Mouse (Mus musculus) kidney, embryonic 16.5 days (tissue): ENCODE measurements at regions not wholly inside any gene's neighbourhood (a gene's known extent, or its start where the extent isn't known, plus 50 kb on each side); places are given as distances from the start of the nearest gene placed in this dataset.

Source experiments
- ATAC-seq: fragments of 200-750 bp; cut with Nextera tagmentation; 2 replicates; pipeline ENCODE4 v1.8.0; 2017; ENCODE audit warnings: moderate TSS enrichment; ENCODE audit not compliant: low FRiP score, low TSS enrichment
- H3K27ac ChIP-seq: fragments of 300-500 bp; sonication (generic); 2 replicates; pipeline ENCODE4 v1.5.1; 2014; ENCODE audit warnings: low read length
- H3K27me3 ChIP-seq: fragments of 300-500 bp; sonication (generic); 2 replicates; pipeline ENCODE4 v1.6.1; 2014; ENCODE audit warnings: low read length, control low read depth, mixed read lengths; ENCODE audit not compliant: insufficient read depth
- H3K36me3 ChIP-seq: fragments of 300-500 bp; sonication (generic); 2 replicates; pipeline ENCODE4 v1.6.1; 2014; ENCODE audit warnings: low read length, control low read depth, mixed read lengths; ENCODE audit not compliant: insufficient read depth
- H3K4me1 ChIP-seq: fragments of 300-500 bp; sonication (generic); 2 replicates; pipeline ENCODE4 v1.6.1; 2014; ENCODE audit warnings: low read length, control low read depth, mixed read lengths; ENCODE audit not compliant: insufficient read depth
- H3K4me2 ChIP-seq: fragments of 300-500 bp; sonication (generic); replicated peaks from 2 replicates; pipeline ENCODE4 v1.6.1; 2014; ENCODE audit warnings: low read depth, low read length
- H3K4me3 ChIP-seq: fragments of 300-500 bp; sonication (generic); 2 replicates; pipeline ENCODE4 v1.5.1; 2014; ENCODE audit warnings: mild to moderate bottlenecking, low read length
- H3K9ac ChIP-seq: fragments of 300-500 bp; sonication (generic); replicated peaks from 2 replicates; pipeline ENCODE4 v1.6.1; 2014; ENCODE audit warnings: low read length
- H3K9me3 ChIP-seq: fragments of 300-500 bp; sonication (generic); 2 replicates; pipeline ENCODE4 v1.6.1; 2016; ENCODE audit warnings: low read length, control low read depth
- WGBS: fragments of 180-500 bp; shearing (Covaris S2); extraction: QIAGEN DNeasy Blood & Tissue Kit; methylation state at CpG from one replicate; pipeline ENCODE4 v1.1.7; 2014; 5-methylcytosine and 5-hydroxymethylcytosine counted together

DNA sequence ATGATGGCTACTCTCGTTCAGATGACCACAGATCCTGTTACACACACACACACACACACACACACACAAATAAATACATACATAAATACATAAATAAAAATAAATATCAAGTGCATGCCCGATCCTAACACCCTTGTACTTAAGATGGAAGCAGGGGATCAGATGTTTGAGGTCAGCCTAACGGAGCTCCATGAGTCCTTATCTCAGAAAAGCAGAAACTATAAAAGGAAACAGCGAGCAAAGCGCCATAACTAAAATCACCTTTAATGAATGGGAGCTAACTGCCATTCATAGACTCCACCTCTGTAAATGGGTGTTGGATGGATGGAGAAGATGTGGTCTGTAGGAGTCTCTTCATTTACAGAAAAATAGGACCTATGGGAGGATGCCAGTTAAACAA is 56.8 kb upstream of the Fxr1 start:
- WGBS, result 84% methylated on average over 5 of the region's 5 CpGs
- no peak for ATAC-seq
- no peak overlapping the region for H3K9ac ChIP-seq
- no peaks in the 10 kb centered on the region for H3K27me3 ChIP-seq
- no peak overlapping the region for H3K27ac ChIP-seq
- no peaks in the 10 kb centered on the region for H3K36me3 ChIP-seq
- H3K4me2 ChIP-seq, result no peak overlapping the region
- H3K9me3 ChIP-seq, result no peaks in the 10 kb centered on the region
- no peak overlapping the region for H3K4me3 ChIP-seq
- H3K4me1 ChIP-seq, result no peaks in the 10 kb centered on the region

- no peak for ATAC-seq
- H3K9me3 ChIP-seq, result no peaks in the 10 kb centered on the region
- 79% methylated on average over 8 of the region's 8 CpGs for WGBS
These were observed 52.6 kb upstream of the Fxr1 start for GRCm38 (mm10) chr3:33967184-33967583.

More at GRCm38 (mm10) chr3:33967184-33967583, 52.6 kb upstream of the Fxr1 start:
- Histone ChIP-seq H3K27ac (no peak overlapping the region), H3K4me1 (no peaks in the 10 kb centered on the region), H3K4me3 (no peak overlapping the region), H3K36me3 (no peaks in the 10 kb centered on the region), H3K9ac (no peak overlapping the region), H3K27me3 (no peaks in the 10 kb centered on the region), H3K4me2 (no peak overlapping the region)
